Mouse (Mus musculus): ENCODE measurements around the gene Ccdc30. TPM values are rescaled to one million over a fixed set of nuclear protein-coding genes. Genes with fewer than 3 reads are reported as not detected.

Gene Ccdc30
- total RNA-seq, 2 experiments from 2014 or later: 21.5 to 24.1 TPM

Other genes starting within 250 kb of the Ccdc30 start
- 1 to 10 TPM; 6.2 to 7.7 TPM for gene Zfp691, start 241.3 kb downstream of the Ccdc30 start, total RNA-seq (2021)
- under 1 TPM; 0.30 to 0.78 TPM for gene Ermap, start 225.5 kb downstream of the Ccdc30 start, total RNA-seq (2021)
- 10 to 100 TPM; 33.6 to 36.7 TPM for gene Svbp, start 220.2 kb downstream of the Ccdc30 start, total RNA-seq (2021)
- not detected for gene Tmem269, start 197.3 kb downstream of the Ccdc30 start, total RNA-seq (2021)
- 10 to 100 TPM; 32.0 to 39.1 TPM for gene AU022252, start 182.8 kb downstream of the Ccdc30 start, total RNA-seq (2021)
- gene P3h1, start 182.6 kb downstream of the Ccdc30 start, total RNA-seq (2021): 10 to 100 TPM in 1 of 2 experiments, 1 to 10 TPM in 1; 10.0 to 10.3 TPM
- gene Cldn19, start 160.1 kb downstream of the Ccdc30 start, total RNA-seq (2021): 1 to 10 TPM in 1 of 2 experiments, under 1 TPM in 1; 0.41 to 1.1 TPM
- 100 to 1,000 TPM; 798 to 928 TPM for gene Ybx1, start 120.9 kb downstream of the Ccdc30 start, total RNA-seq (2021)
- 10 to 100 TPM; 23.0 to 26.7 TPM for gene Ppih, start 95.0 kb downstream of the Ccdc30 start, total RNA-seq (2021)
- gene Ppcs, start 6.9 kb upstream of the Ccdc30 start, total RNA-seq (2021): 1 to 10 TPM; 6.1 to 6.2 TPM
- gene Zmynd12, start 7.3 kb upstream of the Ccdc30 start, total RNA-seq (2021): not detected
- 10 to 100 TPM; 25.4 to 29.5 TPM for gene Rimkla, start 77.1 kb upstream of the Ccdc30 start, total RNA-seq (2021)
- gene Foxj3, start 121.5 kb upstream of the Ccdc30 start, total RNA-seq (2021): 10 to 100 TPM; 62.6 to 63.9 TPM
- gene Frg2f1, start 124.0 kb upstream of the Ccdc30 start, total RNA-seq (2021): 10 to 100 TPM; 28.1 to 28.8 TPM
- gene Guca2a, start 222.2 kb upstream of the Ccdc30 start, total RNA-seq (2021): not detected
- gene Guca2b, start 243.4 kb upstream of the Ccdc30 start, total RNA-seq (2021): not detected

Measured in layer of hippocampus, postnatal 10 days (tissue).